In genomic region chr10:117852648-117853192, GRCm38 (mm10) we compare ENCODE assay signal across 18 mouse cellular contexts. TPM values are rescaled to one million over a fixed set of nuclear protein-coding genes. Genes with fewer than 3 reads are reported as not detected.
DNase-seq lines count a peak whose midpoint lies in the region; ATAC-seq and TF ChIP-seq lines count a peak whose summit lies in the region.
"Had no signal": no experiment of that assay in that cellular context is flagged by ENCODE, and none has a peak within 500 bp of the region (broad histone marks: within the 10 kb centered on the region; RNA-seq: fewer than 3 reads in every experiment).

No protein-coding gene starts in this region.

- no peak overlapping the region for H3K4me2 ChIP-seq in hindbrain, embryonic 11.5 days (replicated peaks; ENCODE audit: low read depth, low read length)
- no peak overlapping the region for H3K4me2 ChIP-seq in hindbrain, embryonic 16.5 days (ENCODE audit: low read length)
- no peak overlapping the region for H3K4me2 ChIP-seq in midbrain, postnatal 0 days (ENCODE audit: low read depth, low read length, poor library complexity, severe bottlenecking)
- no peak overlapping the region for H3K4me2 ChIP-seq in midbrain, embryonic 13.5 days (replicated peaks)
- no peak overlapping the region for H3K4me2 ChIP-seq in stomach, postnatal 0 days (replicated peaks; ENCODE audit: low read depth)
- H3K4me2 ChIP-seq: embryonic facial prominence, embryonic 13.5 days; forebrain, embryonic 12.5 days had no signal

- TF ChIP-seq CTCF in midbrain, postnatal 0 days (IDR thresholded peaks at IDR 0.05), result peak; percentile 14; the same call in 1 of the 2 replicates
- peak; percentile 25; the same call in 1 of the 2 replicates for TF ChIP-seq CTCF in stomach, postnatal 0 days (IDR thresholded peaks at IDR 0.05; ENCODE audit: low read depth)

- no peaks in the 10 kb centered on the region for H3K27me3 ChIP-seq in hindbrain, embryonic 11.5 days (ENCODE audit: control insufficient read depth, insufficient read depth, low read length)
- H3K27me3 ChIP-seq in hindbrain, embryonic 16.5 days (replicated peaks; ENCODE audit: control insufficient read depth, insufficient read depth, low read length), result no peaks in the 10 kb centered on the region
- no peaks in the 10 kb centered on the region for H3K27me3 ChIP-seq in midbrain, postnatal 0 days (ENCODE audit: insufficient read depth, low read length)
- no peaks in the 10 kb centered on the region for H3K27me3 ChIP-seq in midbrain, embryonic 13.5 days
- H3K27me3 ChIP-seq in stomach, postnatal 0 days (ENCODE audit: control insufficient read depth, insufficient read depth, low read length), result no peaks in the 10 kb centered on the region
- H3K27me3 ChIP-seq: embryonic facial prominence, embryonic 13.5 days had no signal

- H3K27ac ChIP-seq in hindbrain, embryonic 11.5 days (ENCODE audit: low read depth, low read length), result no peak overlapping the region
- no peak overlapping the region for H3K27ac ChIP-seq in hindbrain, embryonic 16.5 days (ENCODE audit: low read depth, low read length)
- no peak overlapping the region for H3K27ac ChIP-seq in midbrain, postnatal 0 days (ENCODE audit: low read depth, low read length)
- no peak overlapping the region for H3K27ac ChIP-seq in midbrain, embryonic 13.5 days
- H3K27ac ChIP-seq in stomach, postnatal 0 days (replicated peaks), result no peak overlapping the region
- H3K27ac ChIP-seq: embryonic facial prominence, embryonic 13.5 days; forebrain, embryonic 12.5 days had no signal

- no peak for ATAC-seq in hindbrain, embryonic 11.5 days (ENCODE audit: low FRiP score)
- ATAC-seq in hindbrain, embryonic 16.5 days, result no peak
- no peak for ATAC-seq in midbrain, postnatal 0 days (ENCODE audit: low FRiP score)
- no peak for ATAC-seq in midbrain, embryonic 13.5 days
- no peak for ATAC-seq in stomach, postnatal 0 days (ENCODE audit: low FRiP score, low TSS enrichment)

- no peak overlapping the region for H3K9ac ChIP-seq in hindbrain, embryonic 11.5 days (ENCODE audit: low read depth, low read length)
- no peak overlapping the region for H3K9ac ChIP-seq in hindbrain, embryonic 16.5 days (ENCODE audit: low read depth, low read length)
- H3K9ac ChIP-seq in midbrain, postnatal 0 days (replicated peaks; ENCODE audit: low read length, poor library complexity, severe bottlenecking), result no peak overlapping the region
- H3K9ac ChIP-seq in midbrain, embryonic 13.5 days (replicated peaks), result no peak overlapping the region
- H3K9ac ChIP-seq in stomach, postnatal 0 days (ENCODE audit: low read length), result no peak overlapping the region
- H3K9ac ChIP-seq: embryonic facial prominence, embryonic 13.5 days; forebrain, embryonic 12.5 days had no signal

- H3K4me1 ChIP-seq in hindbrain, embryonic 11.5 days (replicated peaks; ENCODE audit: control insufficient read depth, insufficient read depth, low read length), result no peaks in the 10 kb centered on the region
- H3K4me1 ChIP-seq in hindbrain, embryonic 16.5 days (ENCODE audit: control insufficient read depth, insufficient read depth, low read depth, low read length), result no peaks in the 10 kb centered on the region
- H3K4me1 ChIP-seq in midbrain, postnatal 0 days (ENCODE audit: insufficient read depth, low read length), result no peaks in the 10 kb centered on the region
- no peaks in the 10 kb centered on the region for H3K4me1 ChIP-seq in midbrain, embryonic 13.5 days (replicated peaks)
- H3K4me1 ChIP-seq in stomach, postnatal 0 days (replicated peaks; ENCODE audit: control insufficient read depth, insufficient read depth), result no peaks in the 10 kb centered on the region
- H3K4me1 ChIP-seq: embryonic facial prominence, embryonic 13.5 days; forebrain, embryonic 12.5 days had no signal

- no peaks in the 10 kb centered on the region for H3K36me3 ChIP-seq in hindbrain, embryonic 11.5 days (ENCODE audit: control insufficient read depth, insufficient read depth, low read length)
- no peaks in the 10 kb centered on the region for H3K36me3 ChIP-seq in hindbrain, embryonic 16.5 days (ENCODE audit: control insufficient read depth, insufficient read depth, low read length)
- no peaks in the 10 kb centered on the region for H3K36me3 ChIP-seq in midbrain, postnatal 0 days (ENCODE audit: insufficient read depth, low read length)
- H3K36me3 ChIP-seq in midbrain, embryonic 13.5 days, result no peaks in the 10 kb centered on the region
- no peaks in the 10 kb centered on the region for H3K36me3 ChIP-seq in stomach, postnatal 0 days (ENCODE audit: control insufficient read depth, insufficient read depth, low read length)
- H3K36me3 ChIP-seq: embryonic facial prominence, embryonic 13.5 days; forebrain, embryonic 12.5 days had no signal

- TF ChIP-seq EP300 in stomach, postnatal 0 days (optimal IDR thresholded peaks at IDR 0.05), result no peak

- DNase-seq in hindbrain, embryonic 11.5 days (ENCODE audit: low spot score), result peak; percentile 23
- DNase-seq in midbrain, postnatal 0 days (ENCODE audit: low spot score), result no peak
- DNase-seq in ZHBTc4 (ENCODE audit: low read depth, low spot score), result peak; percentile 70
- DNase-seq in stomach, postnatal 0 days (ENCODE audit: low spot score), result no peak
- no peak for DNase-seq in frontal cortex, postnatal 14 days (ENCODE audit: low spot score in 2 of 2)
- no peak for DNase-seq in gastrocnemius, postnatal 4 days (ENCODE audit: low spot score in 2 of 2)
- DNase-seq: adrenal gland, adult 8-10 months; B cell, adult 2 months; heart, adult 18-20 months; heart, postnatal 14 days; kidney, postnatal 36 days; lung, adult 2 months; right cerebral cortex, postnatal 14 days had no signal

- 88% methylated on average over 10 of the region's 10 CpGs for WGBS in hindbrain, embryonic 11.5 days
- 88% methylated on average over 10 of the region's 10 CpGs for WGBS in hindbrain, embryonic 16.5 days
- WGBS in midbrain, postnatal 0 days, result 91% methylated on average over 10 of the region's 10 CpGs
- 91% methylated on average over 10 of the region's 10 CpGs for WGBS in midbrain, embryonic 13.5 days
- 87% methylated on average over 10 of the region's 10 CpGs for WGBS in stomach, postnatal 0 days

- H3K4me3 ChIP-seq in hindbrain, embryonic 11.5 days (ENCODE audit: low read depth, low read length), result no peak overlapping the region
- no peak overlapping the region for H3K4me3 ChIP-seq in hindbrain, embryonic 16.5 days (ENCODE audit: low read length)
- no peak overlapping the region for H3K4me3 ChIP-seq in midbrain, postnatal 0 days (ENCODE audit: low read depth, low read length)
- no peak overlapping the region for H3K4me3 ChIP-seq in midbrain, embryonic 13.5 days (replicated peaks)
- H3K4me3 ChIP-seq in stomach, postnatal 0 days (ENCODE audit: low read depth, low read length), result no peak overlapping the region
- H3K4me3 ChIP-seq: embryonic facial prominence, embryonic 13.5 days; forebrain, embryonic 12.5 days; myocyte had no signal

- H3K9me3 ChIP-seq in hindbrain, embryonic 11.5 days (ENCODE audit: control insufficient read depth, low read length), result no peaks in the 10 kb centered on the region
- no peaks in the 10 kb centered on the region for H3K9me3 ChIP-seq in hindbrain, embryonic 16.5 days (ENCODE audit: control insufficient read depth, low read length)
- no peaks in the 10 kb centered on the region for H3K9me3 ChIP-seq in midbrain, postnatal 0 days (ENCODE audit: low read length)
- no peaks in the 10 kb centered on the region for H3K9me3 ChIP-seq in midbrain, embryonic 13.5 days
- H3K9me3 ChIP-seq in stomach, postnatal 0 days (ENCODE audit: control insufficient read depth, low read length), result no peaks in the 10 kb centered on the region
- H3K9me3 ChIP-seq: embryonic facial prominence, embryonic 13.5 days; forebrain, embryonic 12.5 days had no signal

RNA-seq across cellular contexts. Expression of gene Rap1b, which starts 6.9 kb away (rescaled TPM):
- polyA plus RNA-seq in hindbrain, embryonic 11.5 days (2014; fragmentation: Nextera tagmentation; extraction: Ambion mirVana), result 176 and 181 TPM in 2 replicates
- 161 and 169 TPM in 2 replicates for polyA plus RNA-seq in hindbrain, embryonic 16.5 days (2015; fragmentation: Nextera tagmentation; extraction: Ambion mirVana)
- 66.0 and 78.7 TPM in 2 replicates for total RNA-seq in midbrain, postnatal 0 days (2014; rRNA removed)
- 140 and 145 TPM in 2 replicates for polyA plus RNA-seq in midbrain, postnatal 0 days (2015; fragmentation: Nextera tagmentation; extraction: Ambion mirVana)
- 140 and 146 TPM in 2 replicates for polyA plus RNA-seq in midbrain, embryonic 13.5 days (2015; fragmentation: Nextera tagmentation; extraction: Ambion mirVana)
- 130 and 132 TPM in 2 replicates for polyA plus RNA-seq in stomach, postnatal 0 days (2015; fragmentation: Nextera tagmentation; extraction: Ambion mirVana)
- 10 to 100 TPM; 69.7 to 77.3 TPM for total RNA-seq in gastrocnemius, postnatal 4 days (2021)

Comparison
In these comparisons a context has a peak if more than half of its experiments do, and no peak if none do; other contexts are left out.
1. DNase-seq: peak in hindbrain, embryonic 11.5 days (single experiment) and ZHBTc4 (single experiment); none in midbrain, postnatal 0 days (single experiment), stomach, postnatal 0 days (single experiment), frontal cortex, postnatal 14 days (0 of 2) and gastrocnemius, postnatal 4 days (0 of 2).